Mouse (Mus musculus) midbrain, embryonic 14.5 days (tissue): ENCODE data around the gene Gm3404. TPM values are rescaled to one million over a fixed set of nuclear protein-coding genes. Genes with fewer than 3 reads are reported as not detected.
"Not testable (repeated sequence)": the region's sequence is repeated elsewhere in the genome, so short reads cannot be mapped to it uniquely, and the experiment has no call there.

Experiments
- ATAC-seq: fragments of 200-750 bp; cut with Nextera tagmentation; 2 replicates; pipeline ENCODE4 v1.8.0; 2017; ENCODE audit warnings: moderate number of reproducible peaks, moderate library complexity; ENCODE audit not compliant: low FRiP score, low TSS enrichment
- DNase-seq: peaks from one replicate; pipeline ENCODE4 v3.0.0-alpha.2; 2015
- H3K27ac ChIP-seq: fragments of 300-500 bp; sonication (generic); replicated peaks from 2 replicates; pipeline ENCODE4 v1.5.1; 2014; ENCODE audit warnings: mild to moderate bottlenecking, low read depth, low read length, moderate library complexity
- H3K27me3 ChIP-seq: fragments of 300-500 bp; sonication (generic); 2 replicates; pipeline ENCODE4 v1.6.1; 2014; ENCODE audit warnings: low read length, control low read depth, mixed read lengths; ENCODE audit not compliant: control insufficient read depth, insufficient read depth
- H3K36me3 ChIP-seq: fragments of 300-500 bp; sonication (generic); 2 replicates; pipeline ENCODE4 v1.6.1; 2014; ENCODE audit warnings: low read length, control low read depth; ENCODE audit not compliant: control insufficient read depth, insufficient read depth
- H3K4me1 ChIP-seq: fragments of 300-500 bp; sonication (generic); 2 replicates; pipeline ENCODE4 v1.6.1; 2014; ENCODE audit warnings: mild to moderate bottlenecking, antibody characterized with exemption, low read length, control low read depth; ENCODE audit not compliant: control insufficient read depth, insufficient read depth
- H3K4me2 ChIP-seq: fragments of 300-500 bp; sonication (generic); 2 replicates; pipeline ENCODE4 v1.6.1; 2014; ENCODE audit warnings: mild to moderate bottlenecking, low read length, moderate library complexity
- H3K4me3 ChIP-seq: fragments of 300-500 bp; sonication (generic); replicated peaks from 2 replicates; pipeline ENCODE4 v1.5.1; 2014; ENCODE audit warnings: low read depth, low read length
- H3K9ac ChIP-seq: fragments of 300-500 bp; sonication (generic); replicated peaks from 2 replicates; pipeline ENCODE4 v1.6.1; 2014; ENCODE audit warnings: mild to moderate bottlenecking, low read length, moderate library complexity
- H3K9me3 ChIP-seq: fragments of 300-500 bp; sonication (generic); 2 replicates; pipeline ENCODE4 v1.6.1; 2016; ENCODE audit warnings: low read length, control low read depth, mixed read lengths; ENCODE audit not compliant: control insufficient read depth
- WGBS: fragments of 180-500 bp; shearing (Covaris S2); extraction: QIAGEN DNeasy Blood & Tissue Kit; methylation state at CpG from one replicate; pipeline ENCODE4 v1.1.7; 2014; 5-methylcytosine and 5-hydroxymethylcytosine counted together
- polyA plus RNA-seq: library from polyadenylated mRNA; unstranded; fragments of >200 nt; fragmentation: Nextera tagmentation; extraction: Ambion mirVana; gene quantifications from 2 replicates; pipeline ENCODE4 v1.2.1, GENCODE M21; 2014

Gm3404 gene
- polyA plus RNA-seq, result not detected in 2 replicates

DNA sequence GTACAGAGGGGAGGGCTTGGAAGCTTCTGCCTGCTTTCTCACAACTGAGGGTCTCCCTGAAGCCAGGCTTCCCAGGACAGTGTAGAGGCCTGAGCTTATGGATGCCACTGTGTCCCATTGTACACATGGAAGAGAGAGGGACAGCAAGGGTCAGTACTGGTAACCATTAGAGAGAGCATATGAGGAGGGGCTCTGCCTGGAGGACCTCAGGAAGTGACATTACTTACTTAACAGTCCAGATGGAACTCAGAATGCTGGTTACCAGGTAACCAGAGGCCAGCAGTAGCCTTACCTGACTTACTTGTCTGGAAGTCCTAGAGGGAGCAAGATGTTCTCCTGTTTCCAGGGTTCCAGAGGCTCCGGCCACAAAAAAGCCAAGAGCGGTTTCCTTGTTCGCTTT is at the start of gene Gm3404:
Gene Gm3404, plus strand, starts transcription at position 301 of the 400 bp plus-strand sequence.
- not testable (repeated sequence) for H3K27me3 ChIP-seq, H3K4me2 ChIP-seq, H3K9ac ChIP-seq, H3K9me3 ChIP-seq, ATAC-seq, H3K4me1 ChIP-seq, H3K27ac ChIP-seq, H3K4me3 ChIP-seq, H3K36me3 ChIP-seq, DNase-seq
- 100% methylated on average over 1 of the region's 3 CpGs for WGBS

DNA sequence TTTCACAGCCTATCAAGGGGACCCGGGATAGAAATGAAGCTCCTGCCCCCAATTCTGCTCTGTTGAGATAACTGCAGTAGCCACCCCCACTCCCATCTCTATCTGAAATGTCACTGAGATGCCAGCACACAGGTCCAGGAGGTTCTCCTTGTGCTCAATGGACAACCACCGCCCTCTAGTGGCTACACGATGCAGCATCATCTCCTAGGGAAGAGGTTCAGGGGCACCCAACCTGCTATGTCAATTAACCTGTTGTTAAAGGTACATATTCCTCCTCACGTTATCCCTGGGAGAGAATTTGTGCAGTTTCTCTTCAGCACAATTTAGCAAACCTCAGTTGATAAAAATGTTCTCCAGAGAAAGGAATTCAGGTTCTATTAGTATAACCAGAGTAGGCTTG is 46.0 kb upstream of the Gm3404 start:
- H3K27ac ChIP-seq, H3K4me3 ChIP-seq, H3K9me3 ChIP-seq, ATAC-seq, H3K27me3 ChIP-seq, H3K4me1 ChIP-seq, H3K9ac ChIP-seq, DNase-seq, H3K4me2 ChIP-seq, H3K36me3 ChIP-seq: not testable (repeated sequence)
- 9% methylated on average over 4 of the region's 4 CpGs for WGBS

GRCm38 (mm10) chr5:146481665-146482064 is 43.9 kb upstream of the Gm3404 start, which contains the start of gene Gm6408:
TSS of gene Gm6408 (plus strand) at chr5:146481965.
- H3K4me2 ChIP-seq, H3K36me3 ChIP-seq, H3K27me3 ChIP-seq, DNase-seq, H3K9me3 ChIP-seq, ATAC-seq, H3K9ac ChIP-seq, H3K4me1 ChIP-seq, H3K27ac ChIP-seq, H3K4me3 ChIP-seq: not testable (repeated sequence)
- 90% methylated on average over 2 of the region's 3 CpGs for WGBS

DNA sequence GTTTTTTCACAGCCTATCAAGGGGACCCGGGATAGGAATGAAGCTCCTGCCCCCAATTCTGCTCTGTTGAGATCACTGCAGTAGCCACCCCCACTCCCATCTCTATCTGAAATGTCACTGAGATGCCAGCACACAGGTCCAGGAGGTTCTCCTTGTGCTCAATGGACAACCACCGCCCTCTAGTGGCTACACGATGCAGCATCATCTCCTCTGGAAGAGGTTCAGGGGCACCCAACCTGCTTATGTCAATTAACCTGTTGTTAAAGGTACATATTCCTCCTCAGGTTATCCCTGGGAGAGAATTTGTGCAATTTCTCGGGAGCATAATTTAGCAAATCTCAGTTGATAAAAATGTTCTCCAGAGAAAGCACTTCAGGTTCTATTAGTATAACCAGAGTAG is 36.6 kb upstream of the Gm3404 start:
- not testable (repeated sequence) for DNase-seq, H3K27ac ChIP-seq, H3K9ac ChIP-seq, ATAC-seq, H3K36me3 ChIP-seq, H3K4me3 ChIP-seq, H3K9me3 ChIP-seq, H3K4me2 ChIP-seq, H3K27me3 ChIP-seq, H3K4me1 ChIP-seq
- 14% methylated on average over 3 of the region's 4 CpGs for WGBS

GRCm38 (mm10) chr5:146491063-146491462 is 34.5 kb upstream of the Gm3404 start, which contains the start of gene Gm6370:
TSS of gene Gm6370 (plus strand) at chr5:146491363.
- not testable (repeated sequence) for DNase-seq, ATAC-seq, H3K4me2 ChIP-seq, H3K9me3 ChIP-seq, H3K9ac ChIP-seq, H3K4me3 ChIP-seq, H3K27ac ChIP-seq, H3K36me3 ChIP-seq, H3K27me3 ChIP-seq, H3K4me1 ChIP-seq
- no CpG with 5 or more reads among the region's 5 CpGs for whole genome bisulfite sequencing

- H3K4me2 ChIP-seq, H3K9ac ChIP-seq, H3K4me1 ChIP-seq, H3K27ac ChIP-seq, H3K9me3 ChIP-seq, H3K36me3 ChIP-seq, ATAC-seq, H3K27me3 ChIP-seq, H3K4me3 ChIP-seq, DNase-seq: not testable (repeated sequence)
- WGBS, result no CpG with 5 or more reads among the region's 5 CpGs
Observed at GRCm38 (mm10) chr5:146502099-146502498, 23.5 kb upstream of the Gm3404 start, which contains the start of gene 4930449I24Rik. TSS of gene 4930449I24Rik (plus strand) at chr5:146502399.

DNA sequence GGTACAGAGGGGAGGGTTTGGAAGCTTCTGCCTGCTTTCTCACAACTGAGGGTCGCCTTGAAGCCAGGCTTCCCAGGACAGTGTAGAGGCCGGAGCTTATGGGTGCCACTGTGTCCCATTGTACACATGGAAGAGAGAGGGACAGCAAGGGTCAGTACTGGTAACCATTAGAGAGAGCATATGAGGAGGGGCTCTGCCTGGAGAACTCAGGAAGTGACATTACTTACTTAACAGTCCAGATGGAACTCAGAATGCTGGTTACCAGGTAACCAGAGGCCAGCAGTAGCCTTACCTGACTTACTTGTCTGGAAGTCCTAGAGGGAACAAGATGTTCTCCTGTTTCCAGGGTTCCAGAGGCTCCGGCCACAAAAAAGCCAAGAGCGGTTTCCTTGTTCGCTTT is 11.8 kb upstream of the Gm3404 start, which contains the start of gene Gm3402:
Gene Gm3402, plus strand, starts transcription at position 301 of the 400 bp plus-strand sequence.
- not testable (repeated sequence) for H3K9ac ChIP-seq, H3K4me3 ChIP-seq, H3K9me3 ChIP-seq, H3K36me3 ChIP-seq, H3K4me2 ChIP-seq, H3K27me3 ChIP-seq, H3K4me1 ChIP-seq, H3K27ac ChIP-seq, ATAC-seq, DNase-seq
- WGBS, result no CpG with 5 or more reads among the region's 5 CpGs

- H3K36me3 ChIP-seq, H3K9ac ChIP-seq: not testable (repeated sequence)
- WGBS, result 100% methylated on average over 2 of the region's 3 CpGs
Observed at GRCm38 (mm10) chr5:146537347-146537746, 11.7 kb downstream of the Gm3404 start, which contains the start of gene Gm3409. TSS of gene Gm3409 (plus strand) at chr5:146537647.

DNA sequence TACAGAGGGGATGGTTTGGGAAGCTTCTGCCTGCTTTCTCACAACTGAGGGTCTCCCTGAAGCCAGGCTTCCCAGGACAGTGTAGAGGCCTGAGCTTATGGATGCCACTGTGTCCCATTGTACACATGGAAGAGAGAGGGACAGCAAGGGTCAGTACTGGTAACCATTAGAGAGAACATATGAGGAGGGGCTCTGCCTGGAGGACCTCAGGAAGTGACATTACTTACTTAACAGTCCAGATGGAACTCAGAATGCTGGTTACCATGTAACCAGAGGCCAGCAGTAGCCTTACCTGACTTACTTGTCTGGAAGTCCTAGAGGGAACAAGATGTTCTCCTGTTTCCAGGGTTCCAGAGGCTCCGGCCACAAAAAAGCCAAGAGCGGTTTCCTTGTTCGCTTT is 30.2 kb downstream of the Gm3404 start, which contains the start of gene Gm3415:
Gene Gm3415, plus strand, starts transcription at position 301 of the 400 bp plus-strand sequence.
- H3K4me2 ChIP-seq, H3K9me3 ChIP-seq, H3K27me3 ChIP-seq, H3K36me3 ChIP-seq, DNase-seq, H3K27ac ChIP-seq, H3K4me3 ChIP-seq, H3K9ac ChIP-seq, ATAC-seq, H3K4me1 ChIP-seq: not testable (repeated sequence)
- no CpG with 5 or more reads among the region's 3 CpGs for WGBS

More at GRCm38 (mm10) chr5:146537347-146537746, 11.7 kb downstream of the Gm3404 start, which contains the start of gene Gm3409:
- H3K27me3 ChIP-seq, H3K9me3 ChIP-seq, H3K4me1 ChIP-seq, H3K4me3 ChIP-seq, H3K27ac ChIP-seq, H3K4me2 ChIP-seq, DNase-seq, ATAC-seq: not testable (repeated sequence)
